Mouse (Mus musculus): ENCODE results near the gene Ppp1r21. TPM values are rescaled to one million over a fixed set of nuclear protein-coding genes. Genes with fewer than 3 reads are reported as not detected.

The Ppp1r21 gene
- total and polyA plus RNA-seq, 3 experiments: 11.1 to 16.2 TPM; not detected in 1

GRCm38 (mm10) chr17:88598570-88599368, 68.9 kb downstream of the Ppp1r21 start:
- Histone ChIP-seq H3K4me1 (ENCODE audit: control insufficient read depth in 1 of 2, insufficient read depth in 2 of 2, low read length in 2 of 2) (peaks cover 0 to 7% of the 10 kb centered on the region in 2 experiments; a peak in 2 of 4 replicates), H3K36me3 (ENCODE audit: control insufficient read depth in 1 of 2, insufficient read depth in 2 of 2, low read length in 2 of 2) (peaks cover 0 to 2% of the 10 kb centered on the region in 2 experiments; a peak in 1 of 4 replicates), H3K27me3 (ENCODE audit: control insufficient read depth in 1 of 2, insufficient read depth in 2 of 2, low read length in 2 of 2) (no peaks in the 10 kb centered on the region), H3K27ac (ENCODE audit: control insufficient read depth, low read depth, low read length) (no peak overlapping the region), H3K9me3 (replicated peaks; ENCODE audit: insufficient read depth, low read length) (no peaks in the 10 kb centered on the region), H3K79me2 (ENCODE audit: control insufficient read depth, insufficient read depth, low read length, poor library complexity) (no peaks in the 10 kb centered on the region), H3K4me3 (ENCODE audit: control insufficient read depth in 1 of 2, insufficient read depth in 1 of 2, low read depth in 2 of 2, low read length in 2 of 2) (no peak overlapping the region), H3K9ac (ENCODE audit: control insufficient read depth, low read depth, low read length, poor library complexity, severe bottlenecking) (no peak overlapping the region)
- TF ChIP-seq ETS1 (IDR thresholded peaks at IDR 0.05; ENCODE audit: low read depth, low read length): no peak
- peak; percentile 8 for DNase-seq (ENCODE audit: low read depth, low spot score)

DNA sequence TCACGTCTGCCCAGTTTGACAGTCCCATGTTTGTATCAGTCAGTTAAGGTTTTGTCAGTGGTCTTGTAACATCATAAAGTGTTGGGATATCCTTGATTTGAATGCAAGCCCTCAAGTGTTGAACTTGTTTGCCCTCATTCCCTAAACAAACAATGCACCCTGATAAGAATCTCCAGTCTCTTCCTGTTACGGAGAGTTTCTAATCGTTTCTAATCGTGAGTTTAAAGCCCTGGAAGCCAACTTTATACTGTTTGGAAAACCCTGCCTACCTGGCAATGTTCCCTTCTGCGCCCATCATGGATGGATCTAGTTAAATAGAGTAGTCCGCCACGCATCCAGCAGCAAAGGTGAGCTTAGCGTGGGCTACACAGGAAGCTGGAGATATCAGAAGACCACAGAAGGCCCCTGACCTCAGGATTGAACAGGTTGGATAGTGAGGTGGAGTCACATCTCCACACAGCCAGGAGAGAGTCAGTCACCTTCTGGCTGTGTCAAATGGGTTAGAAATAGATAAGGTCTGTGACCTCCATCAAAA, 70.6 kb downstream of the Ppp1r21 start:
- Histone ChIP-seq H3K9me3 (replicated peaks; ENCODE audit: insufficient read depth, low read length) (no peaks in the 10 kb centered on the region), H3K27me3 (ENCODE audit: control insufficient read depth in 1 of 2, insufficient read depth in 2 of 2, low read length in 2 of 2) (no peaks in the 10 kb centered on the region), H3K9ac (ENCODE audit: control insufficient read depth, low read depth, low read length, poor library complexity, severe bottlenecking) (no peak overlapping the region), H3K27ac (ENCODE audit: control insufficient read depth, low read depth, low read length) (no peak overlapping the region), H3K4me1 (ENCODE audit: control insufficient read depth in 1 of 2, insufficient read depth in 2 of 2, low read length in 2 of 2) (peaks cover 0 to 7% of the 10 kb centered on the region in 2 experiments; a peak in 2 of 4 replicates), H3K79me2 (ENCODE audit: control insufficient read depth, insufficient read depth, low read length, poor library complexity) (no peaks in the 10 kb centered on the region), H3K36me3 (ENCODE audit: control insufficient read depth in 1 of 2, insufficient read depth in 2 of 2, low read length in 2 of 2) (peaks cover 0 to 2% of the 10 kb centered on the region in 2 experiments; a peak in 1 of 4 replicates), H3K4me3 (ENCODE audit: control insufficient read depth in 1 of 2, insufficient read depth in 1 of 2, low read depth in 2 of 2, low read length in 2 of 2) (no peak overlapping the region)
- no peak for DNase-seq (ENCODE audit: low read depth, low spot score)
- TF ChIP-seq ZC3H11A (IDR thresholded peaks at IDR 0.05; ENCODE audit: low read depth, low read length) (no peak), TCF12 (IDR thresholded peaks at IDR 0.05; ENCODE audit: low read depth, low read length) (no peak), RCOR1 (IDR thresholded peaks at IDR 0.05; ENCODE audit: low read depth, low read length) (no peak), SMC3 (IDR thresholded peaks at IDR 0.05; ENCODE audit: low read depth, low read length) (no peak), ZMIZ1 (IDR thresholded peaks at IDR 0.05; ENCODE audit: low read depth, low read length) (no peak), POLR2A (IDR thresholded peaks at IDR 0.05; ENCODE audit: control insufficient read depth in 1 of 2, insufficient read depth in 1 of 2, low read depth in 1 of 2, low read length in 2 of 2, poor library complexity in 1 of 2) (no peak), GABPA (IDR thresholded peaks at IDR 0.05; ENCODE audit: low read depth, low read length) (no peak), USF2 (IDR thresholded peaks at IDR 0.05; ENCODE audit: borderline replicate concordance in 1 of 2, insufficient read depth in 1 of 2, low read depth in 1 of 2, low read length in 2 of 2) (no peak)

- Histone ChIP-seq H3K4me3 (ENCODE audit: control insufficient read depth in 1 of 2, insufficient read depth in 1 of 2, low read depth in 2 of 2, low read length in 2 of 2) (no peak overlapping the region), H3K9ac (ENCODE audit: control insufficient read depth, low read depth, low read length, poor library complexity, severe bottlenecking) (no peak overlapping the region), H3K4me1 (ENCODE audit: control insufficient read depth in 1 of 2, insufficient read depth in 2 of 2, low read length in 2 of 2) (no peaks in the 10 kb centered on the region; a peak in 1 of 4 replicates), H3K27me3 (ENCODE audit: control insufficient read depth in 1 of 2, insufficient read depth in 2 of 2, low read length in 2 of 2) (no peaks in the 10 kb centered on the region), H3K9me3 (replicated peaks; ENCODE audit: insufficient read depth, low read length) (no peaks in the 10 kb centered on the region), H3K27ac (ENCODE audit: control insufficient read depth, low read depth, low read length) (no peak overlapping the region), H3K79me2 (ENCODE audit: control insufficient read depth, insufficient read depth, low read length, poor library complexity) (no peaks in the 10 kb centered on the region), H3K36me3 (ENCODE audit: control insufficient read depth in 1 of 2, insufficient read depth in 2 of 2, low read length in 2 of 2) (peaks cover 0 to 2% of the 10 kb centered on the region in 2 experiments; a peak in 1 of 4 replicates)
- TF ChIP-seq SIN3A (IDR thresholded peaks at IDR 0.05; ENCODE audit: low read length): no peak
- no peak for TF ChIP-seq GABPA (IDR thresholded peaks at IDR 0.05; ENCODE audit: low read depth, low read length)
- no peak for TF ChIP-seq RCOR1 (IDR thresholded peaks at IDR 0.05; ENCODE audit: low read depth, low read length)
- no peak for TF ChIP-seq TBP (IDR thresholded peaks at IDR 0.05; ENCODE audit: low read depth, low read length)
- no peak for TF ChIP-seq KAT2A (conservative IDR thresholded peaks at IDR 0.05; ENCODE audit: low read depth, low read length)
- no peak for TF ChIP-seq BHLHE40 (IDR thresholded peaks at IDR 0.05; ENCODE audit: borderline replicate concordance, low read depth, low read length)
- TF ChIP-seq NELFE (IDR thresholded peaks at IDR 0.05; ENCODE audit: low read depth, low read length): no peak
- no peak for TF ChIP-seq ZMIZ1 (IDR thresholded peaks at IDR 0.05; ENCODE audit: low read depth, low read length)
- TF ChIP-seq MXI1 (IDR thresholded peaks at IDR 0.05; ENCODE audit: low read depth, low read length): no peak
- TF ChIP-seq MAX (IDR thresholded peaks at IDR 0.05; ENCODE audit: low read length): no peak
- no peak for TF ChIP-seq MYC (IDR thresholded peaks at IDR 0.05; ENCODE audit: low read depth, low read length)
- no peak for TF ChIP-seq E2F4 (IDR thresholded peaks at IDR 0.05; ENCODE audit: borderline replicate concordance, low read depth, low read length)
- no peak for DNase-seq (ENCODE audit: low read depth, low spot score)
Measured at GRCm38 (mm10) chr17:88603943-88604342, 74.0 kb downstream of the Ppp1r21 start.

All from MEL (cell line).